25 mouse cellular contexts compared by ENCODE assay signal in genomic region chr5:130492305-130492704, GRCm38 (mm10).
DNase-seq lines count a peak whose midpoint lies in the region; ATAC-seq lines count a peak whose summit lies in the region.
"Had no signal": no experiment of that assay in that cellular context is flagged by ENCODE, and none has a peak within 500 bp of the region (broad histone marks: within the 10 kb centered on the region; RNA-seq: fewer than 3 reads in every experiment).

No protein-coding gene starts in this region.

- no peaks in the 10 kb centered on the region for H3K36me3 ChIP-seq in forebrain, embryonic 14.5 days (ENCODE audit: control insufficient read depth, insufficient read depth, low read length)
- H3K36me3 ChIP-seq: forebrain, embryonic 10.5 days; heart, embryonic 12.5 days; heart, embryonic 15.5 days had no signal

- H3K27ac ChIP-seq in forebrain, embryonic 14.5 days (ENCODE audit: low read depth, low read length) = no peak overlapping the region
- H3K27ac ChIP-seq: forebrain, embryonic 10.5 days; forebrain, embryonic 13.5 days; gastrocnemius, adult 2 months; heart, embryonic 15.5 days; hindbrain, embryonic 14.5 days; hindbrain, postnatal 0 days had no signal

- H3K9ac ChIP-seq in forebrain, embryonic 14.5 days (ENCODE audit: low read length) = no peak overlapping the region
- H3K9ac ChIP-seq: forebrain, embryonic 13.5 days; forebrain, postnatal 0 days; heart, embryonic 12.5 days; heart, embryonic 15.5 days; hindbrain, embryonic 14.5 days had no signal

- H3K9me3 ChIP-seq in forebrain, embryonic 14.5 days (replicated peaks; ENCODE audit: control insufficient read depth, low read length) = no peaks in the 10 kb centered on the region
- H3K9me3 ChIP-seq: forebrain, embryonic 10.5 days; forebrain, embryonic 13.5 days; heart, embryonic 12.5 days; heart, embryonic 15.5 days had no signal

- peak; percentile 33 for DNase-seq in cerebellum, adult 11 months
- no peak for DNase-seq in cerebellum, adult 8-10 months
- DNase-seq in heart, adult 11 months = peak; percentile 14
- DNase-seq in heart, postnatal 25 days (ENCODE audit: low spot score) = no peak
- peak; percentile 50 to 62 for DNase-seq in cerebellum, postnatal 25 days
- no peak for DNase-seq in urinary bladder, postnatal 10 days (ENCODE audit: low spot score)
- DNase-seq in forebrain, embryonic 14.5 days (ENCODE audit: low spot score) = no peak
- DNase-seq: adrenal gland, adult 8-10 months; adrenal gland, postnatal 36 days; forebrain, postnatal 0 days; gastrocnemius, adult 2 months; gastrocnemius, postnatal 14 days; heart, adult 18-20 months; heart, postnatal 10 days; heart, postnatal 4 days; kidney, adult 2 months had no signal

- H3K4me2 ChIP-seq in forebrain, embryonic 14.5 days (ENCODE audit: low read length) = no peak overlapping the region
- H3K4me2 ChIP-seq: forebrain, embryonic 13.5 days; heart, embryonic 12.5 days; heart, embryonic 15.5 days; hindbrain, embryonic 14.5 days had no signal

- intact Hi-C loops in heart, postnatal 25 days (cut with DNase I) = no loop called here

- 76% methylated on average over 7 of the region's 7 CpGs for WGBS in forebrain, embryonic 14.5 days

- no peak overlapping the region for H3K4me3 ChIP-seq in forebrain, embryonic 14.5 days (ENCODE audit: low read depth, low read length)
- H3K4me3 ChIP-seq: forebrain, embryonic 10.5 days; forebrain, embryonic 13.5 days; gastrocnemius, adult 2 months; heart, embryonic 12.5 days; heart, embryonic 15.5 days had no signal

- no peaks in the 10 kb centered on the region for H3K4me1 ChIP-seq in forebrain, embryonic 14.5 days (ENCODE audit: control insufficient read depth, insufficient read depth, low read length)
- H3K4me1 ChIP-seq: forebrain, embryonic 10.5 days; forebrain, embryonic 13.5 days; heart, embryonic 12.5 days; heart, embryonic 15.5 days had no signal

- H3K27me3 ChIP-seq in forebrain, embryonic 14.5 days (replicated peaks; ENCODE audit: control insufficient read depth, insufficient read depth, low read length) = no peaks in the 10 kb centered on the region
- H3K27me3 ChIP-seq: forebrain, embryonic 13.5 days; heart, embryonic 12.5 days; heart, embryonic 15.5 days had no signal

- ATAC-seq in forebrain, embryonic 14.5 days = no peak
- ATAC-seq: activated CD4-positive, CD25-positive, alpha-beta regulatory T cell, adult 4 months; forebrain, embryonic 13.5 days; forebrain, postnatal 0 days; hindbrain, postnatal 0 days; inflammation-experienced regulatory T-cells, adult 6 months; intestine, embryonic 16.5 days had no signal

Comparison
In these comparisons a context has a peak if more than half of its experiments do, and no peak if none do; other contexts are left out.
1. DNase-seq: peak in cerebellum, adult 11 months (single experiment), heart, adult 11 months (single experiment) and cerebellum, postnatal 25 days (2 of 2); none in cerebellum, adult 8-10 months (single experiment), heart, postnatal 25 days (single experiment), urinary bladder, postnatal 10 days (single experiment) and forebrain, embryonic 14.5 days (single experiment).